Mouse (Mus musculus) heart, embryonic 13.5 days (tissue): ENCODE measurements around the gene Tapbp. TPM values are rescaled to one million over a fixed set of nuclear protein-coding genes. Genes with fewer than 3 reads are reported as not detected.
"Not testable (repeated sequence)": the region's sequence is repeated elsewhere in the genome, so short reads cannot be mapped to it uniquely, and the experiment has no call there.

Experiments used
- ATAC-seq: fragments of 200-750 bp; cut with Nextera tagmentation; 2 replicates; pipeline ENCODE4 v1.8.0; 2017; ENCODE audit warnings: moderate TSS enrichment; ENCODE audit not compliant: insufficient number of reproducible peaks, low FRiP score, low TSS enrichment; ENCODE audit errors: extremely low read depth
- H3K27ac ChIP-seq: fragments of 300-500 bp; sonication (generic); replicated peaks from 2 replicates; pipeline ENCODE4 v1.5.1; 2015; ENCODE audit warnings: moderate library complexity, mild to moderate bottlenecking, inconsistent platforms
- H3K27me3 ChIP-seq: fragments of 300-500 bp; sonication (generic); replicated peaks from 2 replicates; pipeline ENCODE4 v1.6.1; 2015; ENCODE audit warnings: mild to moderate bottlenecking, inconsistent platforms
- H3K36me3 ChIP-seq: fragments of 300-500 bp; sonication (generic); 2 replicates; pipeline ENCODE4 v1.6.1; 2015; ENCODE audit warnings: mild to moderate bottlenecking, inconsistent platforms
- H3K4me1 ChIP-seq: fragments of 300-500 bp; sonication (generic); 2 replicates; pipeline ENCODE4 v1.6.1; 2015; ENCODE audit warnings: inconsistent platforms
- H3K4me2 ChIP-seq: fragments of 300-500 bp; sonication (generic); 2 replicates; pipeline ENCODE4 v1.6.1; 2015; ENCODE audit warnings: inconsistent platforms, mild to moderate bottlenecking, moderate library complexity
- H3K4me3 ChIP-seq: fragments of 300-500 bp; sonication (generic); 2 replicates; pipeline ENCODE4 v1.5.1; 2015; ENCODE audit warnings: moderate library complexity, mild to moderate bottlenecking, inconsistent platforms
- H3K9ac ChIP-seq: fragments of 300-500 bp; sonication (generic); 2 replicates; pipeline ENCODE4 v1.6.1; 2015; ENCODE audit warnings: inconsistent platforms, mild to moderate bottlenecking, moderate library complexity
- H3K9me3 ChIP-seq: fragments of 300-500 bp; sonication (generic); 2 replicates; pipeline ENCODE4 v1.6.1; 2016; ENCODE audit warnings: inconsistent platforms
- WGBS: fragments of 180-500 bp; shearing (Covaris S2); methylation state at CpG from one replicate; pipeline ENCODE4 v1.1.7; 2015; ENCODE audit warnings: mixed read lengths; 5-methylcytosine and 5-hydroxymethylcytosine counted together
- polyA plus RNA-seq: library from polyadenylated mRNA; unstranded; fragments of >200 nt; fragmentation: Nextera tagmentation; extraction: Ambion mirVana; gene quantifications from 2 replicates; pipeline ENCODE4 v1.2.1, GENCODE M21; 2015

Gene Tapbp
- 34.2 and 36.8 TPM in 2 replicates for polyA plus RNA-seq

DNA sequence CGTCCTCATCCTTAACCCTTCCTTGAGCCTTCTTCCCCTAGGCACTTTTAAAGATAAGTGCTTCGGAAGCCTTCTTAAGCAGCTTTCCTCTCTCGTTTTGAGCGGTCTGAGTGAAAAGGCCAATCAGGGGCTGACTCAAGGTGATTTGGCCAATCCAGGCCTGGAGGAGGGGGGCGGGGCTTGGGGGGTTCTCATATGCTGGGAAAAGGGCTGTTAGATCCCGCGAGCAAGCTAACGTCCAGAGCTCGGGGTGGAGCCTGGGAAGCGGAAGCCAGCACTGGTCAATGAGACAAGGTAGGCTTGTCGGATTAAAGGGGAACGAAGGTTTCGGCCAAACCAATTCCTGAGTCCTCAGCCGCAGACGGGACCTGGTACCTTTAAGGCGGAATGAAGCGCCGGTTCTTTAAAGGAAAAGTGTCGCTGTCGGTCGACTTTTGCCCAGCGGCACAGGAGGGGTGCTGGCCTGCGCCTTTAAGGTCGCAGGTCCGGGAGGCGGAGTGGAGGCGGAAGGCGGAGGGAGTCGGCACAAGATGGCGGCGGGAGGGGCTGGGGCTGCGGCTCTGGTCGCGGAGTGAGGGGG, at the start of gene Tapbp, which contains the start of gene Zbtb22:
TSS of gene Tapbp (plus strand) at position 229 of the 580 bp plus-strand sequence.
TSS of gene Zbtb22 (plus strand) at position 234 of the 580 bp plus-strand sequence.
- WGBS = under 1% methylated on average over 30 of the region's 34 CpGs
- Histone ChIP-seq H3K4me1 (peaks cover 48% of the 10 kb centered on the region), H3K4me2 (peak within 1 kb of the TSS; percentile 81), H3K4me3 (peak within 1 kb of the TSS; percentile 68), H3K27ac (peak within 1 kb of the TSS; percentile 79), H3K27me3 (no peaks in the 10 kb centered on the region), H3K36me3 (peaks cover 59% of the 10 kb centered on the region), H3K9ac (peak within 1 kb of the TSS; percentile 85), H3K9me3 (no peaks in the 10 kb centered on the region)
- peak; percentile 85 for ATAC-seq

DNA sequence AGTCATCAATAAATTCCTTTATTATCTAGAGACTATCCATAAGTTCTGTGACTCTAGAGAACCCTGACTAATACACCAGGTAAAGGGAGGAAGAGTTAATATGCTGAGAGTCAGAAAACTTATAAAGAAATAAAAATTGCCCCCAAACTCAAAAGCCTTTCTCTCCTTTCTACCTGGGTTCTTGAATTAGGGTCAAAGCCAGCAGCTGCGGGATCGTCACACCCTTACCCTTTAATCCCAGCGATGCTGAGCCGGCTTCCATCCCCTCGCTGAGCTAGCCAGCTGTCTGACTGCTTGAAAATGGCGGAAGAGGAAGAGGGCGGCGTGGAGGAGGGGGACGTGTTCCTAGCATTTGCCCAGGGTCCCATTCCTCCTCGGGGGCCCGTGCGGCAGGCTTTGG, 42.2 kb upstream of the Tapbp start, which contains the start of gene Gm7029:
TSS of gene Gm7029 (plus strand) at position 301 of the 400 bp plus-strand sequence.
- 85% methylated on average over 3 of the region's 12 CpGs for WGBS
- peaks cover 34% of the 10 kb centered on the region for H3K36me3 ChIP-seq
- ATAC-seq, H3K4me1 ChIP-seq, H3K27me3 ChIP-seq, H3K4me2 ChIP-seq, H3K9me3 ChIP-seq, H3K4me3 ChIP-seq, H3K27ac ChIP-seq, H3K9ac ChIP-seq: not testable (repeated sequence)

DNA sequence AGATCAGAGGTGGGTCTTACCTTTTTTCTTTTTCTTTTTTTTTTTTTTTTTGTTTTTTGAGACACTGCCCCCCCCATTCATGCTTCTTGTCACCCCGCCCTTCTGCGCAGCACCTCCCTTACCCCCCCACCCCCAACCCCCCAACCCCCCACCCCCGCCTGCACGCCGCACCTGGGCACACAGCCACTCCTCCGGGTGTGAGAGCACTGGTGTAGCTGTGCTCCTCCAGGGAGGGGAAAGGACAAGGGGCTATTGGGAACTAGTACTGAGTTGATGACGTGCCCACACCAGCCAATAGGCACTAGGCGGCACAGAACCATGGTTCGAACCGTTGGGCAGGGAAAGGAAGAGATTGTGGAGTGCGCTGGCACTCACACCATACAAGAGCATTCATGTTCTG, 41.3 kb upstream of the Tapbp start:
- Histone ChIP-seq H3K4me3 (no peak overlapping the region), H3K9ac (no peak overlapping the region), H3K4me2 (no peak overlapping the region), H3K9me3 (no peaks in the 10 kb centered on the region), H3K4me1 (no peaks in the 10 kb centered on the region), H3K27ac (no peak overlapping the region), H3K36me3 (peaks cover 43% of the 10 kb centered on the region), H3K27me3 (no peaks in the 10 kb centered on the region)
- no peak for ATAC-seq
- 73% methylated on average over 10 of the region's 11 CpGs for WGBS

DNA sequence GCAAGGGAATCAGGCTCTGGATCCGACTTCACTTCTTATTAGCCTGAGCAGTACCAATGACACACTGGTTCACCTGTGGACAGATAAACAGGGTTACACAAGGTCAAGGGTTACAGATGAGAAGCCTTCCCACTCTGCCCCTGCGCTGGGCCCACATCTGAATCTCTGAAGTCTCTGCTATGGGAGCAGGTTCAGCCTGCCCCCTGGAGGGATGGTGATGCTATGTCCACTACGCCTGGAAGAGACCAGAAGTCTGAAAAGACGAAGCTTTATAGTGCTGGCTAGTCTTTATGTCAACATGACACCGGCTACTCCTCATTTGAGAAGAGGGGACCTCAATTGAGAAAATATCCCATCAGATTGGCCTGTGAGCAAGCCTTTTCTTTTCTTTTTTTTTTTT, 39.9 kb upstream of the Tapbp start:
- not testable (repeated sequence) for H3K4me2 ChIP-seq, H3K9me3 ChIP-seq, H3K27ac ChIP-seq, H3K4me1 ChIP-seq, ATAC-seq, H3K4me3 ChIP-seq, H3K9ac ChIP-seq, H3K27me3 ChIP-seq
- H3K36me3 ChIP-seq = peaks cover 54% of the 10 kb centered on the region
- WGBS = 73% methylated on average over 5 of the region's 5 CpGs

GRCm38 (mm10) chr17:33884320-33884719, 31.4 kb upstream of the Tapbp start:
- H3K27me3 ChIP-seq, H3K4me2 ChIP-seq, H3K9ac ChIP-seq, ATAC-seq, H3K4me3 ChIP-seq, H3K9me3 ChIP-seq, H3K27ac ChIP-seq: not testable (repeated sequence)
- H3K36me3 ChIP-seq = peaks cover 63% of the 10 kb centered on the region
- 92% methylated on average over 10 of the region's 11 CpGs for WGBS
- peaks cover 18% of the 10 kb centered on the region for H3K4me1 ChIP-seq

DNA sequence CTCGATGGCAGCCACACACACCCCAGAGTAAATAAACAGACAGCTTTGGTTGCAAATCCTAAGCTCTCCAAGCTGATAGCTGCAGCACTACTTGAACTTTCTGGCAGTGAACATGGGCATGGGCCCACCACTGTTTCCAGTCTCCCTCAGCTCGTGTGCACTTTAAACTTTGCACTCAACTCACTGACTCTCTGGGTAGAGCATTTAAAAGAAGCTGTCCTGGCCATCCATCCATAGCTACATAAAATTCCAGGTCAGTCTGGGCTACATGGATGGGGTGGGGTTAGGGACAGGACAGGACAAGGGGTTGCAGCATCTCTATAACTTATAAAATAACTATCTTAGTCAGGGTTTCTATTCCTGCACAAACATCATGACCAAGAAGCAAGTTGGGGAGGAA, 27.9 kb upstream of the Tapbp start:
- not testable (repeated sequence) for H3K27ac ChIP-seq, H3K27me3 ChIP-seq, ATAC-seq, H3K4me3 ChIP-seq, H3K9me3 ChIP-seq
- peaks cover 19% of the 10 kb centered on the region for H3K4me1 ChIP-seq
- H3K36me3 ChIP-seq = peaks cover 33% of the 10 kb centered on the region
- 28% methylated on average over 2 of the region's 2 CpGs for WGBS
- H3K4me2 ChIP-seq = peak overlapping the region; percentile 73; the same call in 1 of the 2 replicates
- H3K9ac ChIP-seq = peak overlapping the region; percentile 47

- H3K27me3 ChIP-seq, ATAC-seq, H3K9me3 ChIP-seq, H3K27ac ChIP-seq: not testable (repeated sequence)
- Histone ChIP-seq H3K4me1 (peaks cover 19% of the 10 kb centered on the region), H3K36me3 (peaks cover 31% of the 10 kb centered on the region), H3K4me3 (peak overlapping the region; percentile 73; the same call in 1 of the 2 replicates), H3K4me2 (peak overlapping the region; percentile 73), H3K9ac (peak overlapping the region; percentile 47; the same call in 1 of the 2 replicates)
Measured at GRCm38 (mm10) chr17:33888230-33888629, 27.5 kb upstream of the Tapbp start.

DNA sequence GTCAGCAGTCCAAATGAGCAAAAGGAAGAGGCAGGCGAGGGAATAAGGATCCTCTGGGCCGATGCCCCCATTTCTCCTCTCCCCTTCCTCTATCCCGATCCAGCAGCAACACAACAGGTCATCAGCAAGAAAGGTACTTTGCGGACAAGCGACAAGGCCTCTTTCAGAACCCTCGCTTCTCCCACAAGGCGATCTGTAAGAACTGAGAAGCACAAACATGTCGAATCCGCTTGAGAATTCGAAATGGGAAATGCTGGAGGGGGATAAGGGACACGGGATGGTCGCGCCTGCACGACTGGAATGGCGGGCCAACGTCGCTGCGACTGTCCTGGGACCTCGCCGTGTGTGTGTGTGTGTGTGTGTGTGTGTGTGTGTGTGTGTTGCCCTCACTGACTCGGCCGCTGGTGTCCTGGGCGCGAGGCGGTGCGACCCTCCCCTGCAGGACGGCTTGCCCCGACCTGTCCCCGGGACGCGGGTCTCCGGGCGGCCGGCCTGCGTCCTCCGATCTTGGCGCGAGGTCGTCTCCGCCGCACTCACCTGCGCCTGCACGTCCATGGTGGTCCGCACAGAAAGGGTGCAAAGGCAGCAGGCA, 25.7 kb upstream of the Tapbp start:
- ATAC-seq = peak; percentile 7; the same call in 1 of the 2 replicates
- peak overlapping the region; percentile 73 for H3K4me3 ChIP-seq
- WGBS = under 1% methylated on average over 31 of the region's 44 CpGs

DNA sequence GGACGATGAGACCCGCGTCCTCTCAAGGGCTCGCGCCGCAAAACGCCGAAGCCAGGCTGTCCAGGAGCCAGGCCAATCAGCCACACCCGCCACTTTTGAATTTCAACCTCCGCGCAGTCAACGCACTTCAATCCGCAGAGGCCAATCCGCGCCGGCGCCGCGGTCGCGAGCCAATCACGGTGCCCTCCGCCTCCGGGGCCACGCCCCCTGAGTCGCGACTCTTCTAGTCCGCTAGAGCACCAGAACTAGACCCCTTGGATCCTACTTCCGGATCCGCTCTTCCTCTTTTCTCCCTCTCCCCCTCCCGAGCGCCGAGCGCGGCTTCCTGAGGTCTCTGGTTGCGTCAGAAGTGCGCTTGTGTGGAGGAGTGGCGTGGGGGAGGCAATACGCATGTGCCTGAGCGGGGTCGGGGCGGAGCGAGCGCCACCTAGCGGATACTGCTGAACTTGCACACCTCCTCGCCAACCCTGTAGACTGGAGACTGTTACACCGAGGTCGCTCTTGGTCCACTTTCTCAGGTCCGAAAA, 25.1 kb upstream of the Tapbp start, which contains the start of gene Kifc1:
TSS of gene Kifc1 (minus strand) at position 129 of the 527 bp plus-strand sequence.
- Histone ChIP-seq H3K9me3 (no peaks in the 10 kb centered on the region), H3K9ac (peak within 1 kb of the TSS; percentile 90), H3K4me3 (peak within 1 kb of the TSS; percentile 73), H3K4me2 (peak within 1 kb of the TSS; percentile 73), H3K4me1 (peaks cover 19% of the 10 kb centered on the region), H3K36me3 (peaks cover 15% of the 10 kb centered on the region), H3K27me3 (no peaks in the 10 kb centered on the region), H3K27ac (peak within 1 kb of the TSS; percentile 66)
- under 1% methylated on average over 49 of the region's 49 CpGs for WGBS
- ATAC-seq = peak; percentile 98

More for the DNA sequence above, 25.7 kb upstream of the Tapbp start:
- not testable (repeated sequence) for H3K27me3 ChIP-seq, H3K9me3 ChIP-seq
- peaks cover 18% of the 10 kb centered on the region for H3K36me3 ChIP-seq
- peak overlapping the region; percentile 66 for H3K27ac ChIP-seq
- peaks cover 19% of the 10 kb centered on the region for H3K4me1 ChIP-seq
- H3K9ac ChIP-seq = peak overlapping the region; percentile 90
- H3K4me2 ChIP-seq = peak overlapping the region; percentile 73

DNA sequence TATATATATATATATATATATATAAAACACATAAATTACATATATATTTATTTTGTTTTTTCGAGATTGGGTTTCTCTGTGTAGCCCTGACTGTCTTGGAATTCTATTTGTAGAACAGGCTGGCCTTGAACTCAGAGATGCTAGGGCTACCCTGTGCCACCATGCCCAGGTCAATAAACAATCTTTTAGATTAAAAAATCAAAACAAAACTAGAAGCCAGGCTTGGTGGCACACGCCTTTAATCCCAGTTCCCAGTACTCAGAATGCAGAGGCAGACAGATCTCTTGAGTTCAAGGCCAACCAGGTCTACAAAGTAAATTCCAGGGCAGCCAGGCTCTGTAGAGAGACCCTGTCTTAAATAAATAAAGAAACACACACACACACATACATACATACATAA, 24.3 kb upstream of the Tapbp start:
- no peak for ATAC-seq
- Histone ChIP-seq H3K4me2 (no peak overlapping the region), H3K27ac (no peak overlapping the region), H3K36me3 (peaks cover 7% of the 10 kb centered on the region), H3K9me3 (no peaks in the 10 kb centered on the region), H3K9ac (no peak overlapping the region), H3K4me3 (no peak overlapping the region), H3K27me3 (no peaks in the 10 kb centered on the region), H3K4me1 (peaks cover 19% of the 10 kb centered on the region)
- WGBS = 48% methylated on average over 2 of the region's 2 CpGs

GRCm38 (mm10) chr17:33891892-33892291, 23.8 kb upstream of the Tapbp start:
- not testable (repeated sequence) for H3K4me3 ChIP-seq, H3K9ac ChIP-seq, H3K27me3 ChIP-seq, H3K27ac ChIP-seq, H3K4me2 ChIP-seq, ATAC-seq, H3K9me3 ChIP-seq, H3K36me3 ChIP-seq
- 66% methylated on average over 6 of the region's 6 CpGs for WGBS
- H3K4me1 ChIP-seq = peaks cover 19% of the 10 kb centered on the region
